Mouse (Mus musculus) lung, embryonic 16.5 days (tissue): ENCODE results near the gene Psmd3. TPM values are rescaled to one million over a fixed set of nuclear protein-coding genes. Genes with fewer than 3 reads are reported as not detected.
"Not testable (repeated sequence)": the region's sequence is repeated elsewhere in the genome, so short reads cannot be mapped to it uniquely, and the experiment has no call there.

Source experiments
- ATAC-seq: fragments of 200-750 bp; cut with Nextera tagmentation; 2 replicates; pipeline ENCODE4 v1.8.0; 2017; ENCODE audit warnings: low read depth, mild to moderate bottlenecking, moderate library complexity
- H3K27ac ChIP-seq: fragments of 300-500 bp; sonication (generic); 2 replicates; pipeline ENCODE4 v1.5.1; 2014; ENCODE audit warnings: mild to moderate bottlenecking, control low read depth, low read length
- H3K27me3 ChIP-seq: fragments of 300-500 bp; sonication (generic); 2 replicates; pipeline ENCODE4 v1.6.1; 2014; ENCODE audit warnings: low read depth, low read length, mixed read lengths; ENCODE audit not compliant: control insufficient read depth, insufficient read depth
- H3K36me3 ChIP-seq: fragments of 300-500 bp; sonication (generic); 2 replicates; pipeline ENCODE4 v1.6.1; 2014; ENCODE audit warnings: low read length; ENCODE audit not compliant: control insufficient read depth, insufficient read depth
- H3K4me1 ChIP-seq: fragments of 300-500 bp; sonication (generic); replicated peaks from 2 replicates; pipeline ENCODE4 v1.6.1; 2014; ENCODE audit warnings: low read length, mixed read lengths; ENCODE audit not compliant: control insufficient read depth, insufficient read depth
- H3K4me2 ChIP-seq: fragments of 300-500 bp; sonication (generic); 2 replicates; pipeline ENCODE4 v1.6.1; 2014; ENCODE audit warnings: low read depth, low read length, control low read depth
- H3K4me3 ChIP-seq: fragments of 300-500 bp; sonication (generic); 2 replicates; pipeline ENCODE4 v1.5.1; 2014; ENCODE audit warnings: mild to moderate bottlenecking, low read length, control low read depth
- H3K9ac ChIP-seq: fragments of 300-500 bp; sonication (generic); 2 replicates; pipeline ENCODE4 v1.6.1; 2014; ENCODE audit warnings: low read length, control low read depth
- H3K9me3 ChIP-seq: fragments of 300-500 bp; sonication (generic); 2 replicates; pipeline ENCODE4 v1.6.1; 2016; ENCODE audit warnings: low read length; ENCODE audit not compliant: control insufficient read depth
- WGBS: fragments of 180-500 bp; shearing (Covaris S2); extraction: QIAGEN DNeasy Blood & Tissue Kit; methylation state at CpG from one replicate; pipeline ENCODE4 v1.1.7; 2014; 5-methylcytosine and 5-hydroxymethylcytosine counted together
- polyA plus RNA-seq: library from polyadenylated mRNA; unstranded; fragments of >200 nt; fragmentation: Nextera tagmentation; extraction: Ambion mirVana; gene quantifications from 2 replicates; pipeline ENCODE4 v1.2.1, GENCODE M21; 2015

Gene Psmd3
- polyA plus RNA-seq, 1 experiment from 2014 or later = 177 TPM

GRCm38 (mm10) chr11:98664091-98664490, 18.3 kb upstream of the Psmd3 start, which contains the start of gene Gsdma:
Gsdma (plus strand) TSS chr11:98664351.
- H3K36me3 ChIP-seq = no peaks in the 10 kb centered on the region
- no peak within 1 kb of the TSS for H3K27ac ChIP-seq
- no peak within 1 kb of the TSS for H3K9ac ChIP-seq
- no peak within 1 kb of the TSS for H3K4me2 ChIP-seq
- 22% methylated on average over 4 of the region's 4 CpGs for WGBS
- ATAC-seq = no peak
- peaks cover 5% of the 10 kb centered on the region; the same call in 1 of the 2 replicates for H3K27me3 ChIP-seq
- H3K4me1 ChIP-seq = no peaks in the 10 kb centered on the region
- H3K4me3 ChIP-seq = no peak within 1 kb of the TSS
- no peaks in the 10 kb centered on the region for H3K9me3 ChIP-seq

- H3K27ac ChIP-seq = no peak overlapping the region
- no peak overlapping the region for H3K4me3 ChIP-seq
- H3K4me1 ChIP-seq = no peaks in the 10 kb centered on the region
- ATAC-seq = no peak
- no peaks in the 10 kb centered on the region for H3K9me3 ChIP-seq
- no peak overlapping the region for H3K9ac ChIP-seq
- no peaks in the 10 kb centered on the region for H3K36me3 ChIP-seq
- no peak overlapping the region for H3K4me2 ChIP-seq
- 30% methylated on average over 2 of the region's 2 CpGs for WGBS
- peaks cover 10% of the 10 kb centered on the region for H3K27me3 ChIP-seq
Observed at GRCm38 (mm10) chr11:98668984-98669383, 13.4 kb upstream of the Psmd3 start.

DNA sequence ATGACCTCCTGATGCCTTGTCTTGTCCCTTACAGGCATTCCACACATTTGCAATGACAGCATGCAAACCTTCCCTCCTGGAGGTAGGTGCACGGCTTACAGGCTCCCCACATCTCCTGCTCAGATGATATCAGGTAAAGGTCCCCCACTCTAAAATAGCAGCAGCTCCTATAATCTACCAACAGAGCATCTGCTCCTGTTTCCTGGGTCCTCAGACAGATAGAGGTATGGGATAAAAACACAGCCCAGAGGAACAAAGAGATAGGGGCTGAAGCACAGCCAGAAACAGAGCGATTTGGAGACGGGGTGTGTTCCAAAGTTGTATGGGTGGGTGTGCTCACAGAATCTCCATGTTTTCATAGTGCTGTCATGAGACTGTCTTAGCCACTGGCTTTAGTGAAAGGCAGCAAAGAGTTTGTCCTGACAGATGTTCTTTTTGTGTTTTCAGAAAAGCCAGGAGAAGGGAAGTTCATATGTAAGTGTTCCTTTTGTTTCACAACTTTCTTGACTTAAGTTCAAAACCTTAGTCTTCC, 11.0 kb upstream of the Psmd3 start:
- Histone ChIP-seq H3K4me2 (no peak overlapping the region), H3K4me1 (no peaks in the 10 kb centered on the region), H3K27me3 (peaks cover 10% of the 10 kb centered on the region), H3K27ac (no peak overlapping the region), H3K4me3 (no peak overlapping the region), H3K36me3 (no peaks in the 10 kb centered on the region), H3K9me3 (no peaks in the 10 kb centered on the region), H3K9ac (no peak overlapping the region)
- 50% methylated on average over 3 of the region's 3 CpGs for WGBS
- ATAC-seq = no peak

DNA sequence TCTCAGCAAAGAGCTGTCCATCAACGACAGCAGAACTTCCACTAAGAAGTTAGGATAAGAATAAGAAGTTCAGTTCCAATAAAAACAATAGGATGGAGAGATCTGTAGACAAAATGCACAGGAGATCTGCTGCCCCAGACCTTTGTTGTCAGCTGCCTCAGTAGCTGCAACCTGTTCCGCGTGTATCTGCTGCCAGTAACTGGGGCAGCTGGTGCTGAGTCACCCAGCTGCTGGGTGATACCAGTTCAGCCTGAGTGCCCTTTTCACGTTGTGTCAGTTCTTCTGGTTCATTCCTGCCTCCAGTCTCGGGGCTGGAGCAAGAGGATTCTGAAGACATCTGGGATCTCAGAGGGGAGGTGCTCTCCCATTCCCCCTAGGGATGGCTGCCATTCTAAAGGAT, 10.5 kb upstream of the Psmd3 start:
- Histone ChIP-seq H3K36me3 (no peaks in the 10 kb centered on the region), H3K27me3 (peaks cover 10% of the 10 kb centered on the region), H3K4me3 (no peak overlapping the region), H3K9ac (no peak overlapping the region), H3K27ac (no peak overlapping the region), H3K4me2 (no peak overlapping the region), H3K9me3 (no peaks in the 10 kb centered on the region), H3K4me1 (no peaks in the 10 kb centered on the region)
- WGBS = 55% methylated on average over 5 of the region's 5 CpGs
- ATAC-seq = no peak

GRCm38 (mm10) chr11:98672482-98672881, 9.9 kb upstream of the Psmd3 start:
- H3K4me1 ChIP-seq = no peaks in the 10 kb centered on the region
- H3K36me3 ChIP-seq = no peaks in the 10 kb centered on the region
- H3K4me3 ChIP-seq = no peak overlapping the region
- no peak overlapping the region for H3K4me2 ChIP-seq
- 67% methylated on average over 5 of the region's 5 CpGs for WGBS
- no peak for ATAC-seq
- H3K27me3 ChIP-seq = peaks cover 10% of the 10 kb centered on the region
- no peak overlapping the region for H3K9ac ChIP-seq
- H3K9me3 ChIP-seq = no peaks in the 10 kb centered on the region
- H3K27ac ChIP-seq = no peak overlapping the region

DNA sequence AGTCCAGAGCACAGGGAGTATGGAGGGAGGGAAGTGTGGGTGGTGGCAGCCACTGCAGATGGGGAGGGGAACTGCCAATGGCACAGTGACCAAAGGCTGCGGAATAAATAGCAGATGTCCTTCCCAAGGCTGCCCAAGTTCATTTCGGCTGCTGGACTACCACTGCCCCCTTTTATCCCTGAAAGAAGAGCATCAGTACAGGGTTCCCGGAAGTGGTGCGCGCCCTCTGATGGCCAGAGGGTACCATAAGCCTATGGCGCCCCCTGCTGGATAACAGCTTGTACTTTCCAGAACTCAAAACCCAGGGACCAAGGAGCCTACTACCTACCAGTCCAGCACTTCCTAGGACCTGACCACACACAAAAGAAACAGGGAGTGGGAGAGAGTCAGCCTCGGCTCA, 9.2 kb upstream of the Psmd3 start:
- H3K4me1 ChIP-seq, H3K27me3 ChIP-seq, H3K9ac ChIP-seq, H3K36me3 ChIP-seq, H3K4me3 ChIP-seq, H3K4me2 ChIP-seq, H3K27ac ChIP-seq, H3K9me3 ChIP-seq: not testable (repeated sequence)
- peak; percentile 75 for ATAC-seq
- 7% methylated on average over 6 of the region's 7 CpGs for WGBS

DNA sequence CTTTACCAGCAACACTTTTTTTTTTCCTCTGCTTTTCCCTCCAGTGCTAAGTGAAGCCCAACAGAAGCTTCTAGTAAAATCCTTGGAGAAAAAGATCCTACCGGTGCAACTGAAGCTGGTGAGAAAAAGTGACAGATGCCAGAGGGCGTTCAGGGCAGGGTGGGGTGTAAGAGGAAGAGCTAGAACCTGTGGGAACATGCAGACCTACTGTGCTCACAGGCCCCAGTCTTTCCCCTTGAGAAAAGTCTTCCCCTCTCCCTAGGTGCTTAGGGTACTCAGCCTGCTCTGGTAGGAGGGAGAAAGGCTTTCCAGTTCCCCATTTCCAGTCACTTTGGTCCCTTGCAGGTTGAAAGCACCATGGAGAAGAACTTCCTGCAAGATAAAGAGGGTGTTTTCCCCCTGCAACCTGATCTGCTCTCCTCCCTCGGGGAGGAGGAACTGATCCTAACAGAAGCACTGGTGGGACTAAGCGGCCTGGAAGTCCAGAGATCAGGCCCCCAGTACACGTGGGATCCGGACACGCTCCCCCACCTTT, 6.5 kb upstream of the Psmd3 start:
- H3K4me2 ChIP-seq = no peak overlapping the region
- peaks cover 5% of the 10 kb centered on the region for H3K27me3 ChIP-seq
- no peaks in the 10 kb centered on the region for H3K4me1 ChIP-seq
- H3K9me3 ChIP-seq = no peaks in the 10 kb centered on the region
- 29% methylated on average over 7 of the region's 7 CpGs for WGBS
- no peaks in the 10 kb centered on the region for H3K36me3 ChIP-seq
- H3K4me3 ChIP-seq = no peak overlapping the region
- H3K27ac ChIP-seq = no peak overlapping the region
- no peak for ATAC-seq
- no peak overlapping the region for H3K9ac ChIP-seq

DNA sequence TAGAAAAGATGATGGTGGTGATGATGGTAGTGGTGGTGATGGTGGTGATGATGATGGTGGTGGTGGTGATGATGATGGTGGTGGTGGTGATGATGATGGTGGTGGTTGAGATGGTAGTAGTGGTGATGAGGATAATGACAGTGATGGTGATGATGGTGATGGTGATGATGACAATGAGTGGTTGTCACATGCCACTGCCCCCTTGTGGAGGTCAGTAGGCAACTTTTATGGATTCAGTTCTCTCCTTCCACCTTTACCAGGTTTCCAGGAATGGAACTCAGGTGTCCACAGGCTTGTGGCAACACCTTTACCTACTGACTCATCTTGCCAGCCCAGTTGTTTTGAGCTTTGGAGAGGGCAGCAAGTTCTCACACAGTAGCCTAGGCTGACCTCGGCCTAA, 2.3 kb upstream of the Psmd3 start:
- Histone ChIP-seq H3K4me1 (peaks cover 12% of the 10 kb centered on the region), H3K9me3 (no peaks in the 10 kb centered on the region), H3K27me3 (no peaks in the 10 kb centered on the region), H3K27ac (no peak overlapping the region), H3K4me2 (no peak overlapping the region), H3K4me3 (no peak overlapping the region), H3K9ac (no peak overlapping the region), H3K36me3 (no peaks in the 10 kb centered on the region)
- WGBS = 90% methylated on average over 1 of the region's 1 CpGs
- ATAC-seq = no peak

GRCm38 (mm10) chr11:98680595-98680994, 1.8 kb upstream of the Psmd3 start:
- H3K9ac ChIP-seq, H3K4me2 ChIP-seq, H3K27me3 ChIP-seq, H3K9me3 ChIP-seq, ATAC-seq, H3K36me3 ChIP-seq, H3K4me3 ChIP-seq, H3K27ac ChIP-seq: not testable (repeated sequence)
- 85% methylated on average over 4 of the region's 4 CpGs for WGBS
- H3K4me1 ChIP-seq = peaks cover 12% of the 10 kb centered on the region

DNA sequence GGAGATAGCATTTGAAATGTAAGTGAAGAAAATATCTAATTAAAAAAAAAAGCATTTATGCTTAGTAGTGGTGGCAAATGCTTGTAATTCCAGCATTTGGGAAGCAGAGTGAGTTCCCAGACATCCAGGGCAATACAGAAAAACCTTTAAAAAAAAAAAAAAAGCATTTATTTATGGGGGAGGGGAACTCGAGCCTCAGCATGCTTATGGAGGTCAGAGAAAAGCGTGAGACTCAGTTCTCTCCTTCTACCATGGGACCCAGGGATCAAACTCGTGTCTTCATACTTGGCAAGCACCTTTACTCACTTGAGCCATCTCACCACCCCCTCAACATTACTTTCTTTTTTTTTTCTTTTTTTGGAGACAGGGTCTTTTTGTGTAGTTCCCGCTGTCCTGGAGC, 1.2 kb upstream of the Psmd3 start:
- H3K4me1 ChIP-seq = peaks cover 12% of the 10 kb centered on the region
- H3K27ac ChIP-seq = no peak overlapping the region
- H3K4me3 ChIP-seq = no peak overlapping the region
- H3K9ac ChIP-seq = no peak overlapping the region
- peaks cover 7% of the 10 kb centered on the region for H3K36me3 ChIP-seq
- H3K4me2 ChIP-seq = no peak overlapping the region
- H3K9me3 ChIP-seq = no peaks in the 10 kb centered on the region
- ATAC-seq = no peak
- WGBS = 74% methylated on average over 4 of the region's 4 CpGs
- no peaks in the 10 kb centered on the region for H3K27me3 ChIP-seq
